Mouse (Mus musculus) heart, embryonic 13.5 days (tissue): Measurements from ENCODE around the gene Ankrd50. TPM values are rescaled to one million over a fixed set of nuclear protein-coding genes. Genes with fewer than 3 reads are reported as not detected.

Source experiments
- ATAC-seq: fragments of 200-750 bp; cut with Nextera tagmentation; 2 replicates; pipeline ENCODE4 v1.8.0; 2017; ENCODE audit warnings: moderate TSS enrichment; ENCODE audit not compliant: insufficient number of reproducible peaks, low FRiP score, low TSS enrichment; ENCODE audit errors: extremely low read depth
- H3K27ac ChIP-seq: fragments of 300-500 bp; sonication (generic); replicated peaks from 2 replicates; pipeline ENCODE4 v1.5.1; 2015; ENCODE audit warnings: moderate library complexity, mild to moderate bottlenecking, inconsistent platforms
- H3K27me3 ChIP-seq: fragments of 300-500 bp; sonication (generic); replicated peaks from 2 replicates; pipeline ENCODE4 v1.6.1; 2015; ENCODE audit warnings: mild to moderate bottlenecking, inconsistent platforms
- H3K36me3 ChIP-seq: fragments of 300-500 bp; sonication (generic); 2 replicates; pipeline ENCODE4 v1.6.1; 2015; ENCODE audit warnings: mild to moderate bottlenecking, inconsistent platforms
- H3K4me1 ChIP-seq: fragments of 300-500 bp; sonication (generic); 2 replicates; pipeline ENCODE4 v1.6.1; 2015; ENCODE audit warnings: inconsistent platforms
- H3K4me2 ChIP-seq: fragments of 300-500 bp; sonication (generic); 2 replicates; pipeline ENCODE4 v1.6.1; 2015; ENCODE audit warnings: inconsistent platforms, mild to moderate bottlenecking, moderate library complexity
- H3K4me3 ChIP-seq: fragments of 300-500 bp; sonication (generic); 2 replicates; pipeline ENCODE4 v1.5.1; 2015; ENCODE audit warnings: moderate library complexity, mild to moderate bottlenecking, inconsistent platforms
- H3K9ac ChIP-seq: fragments of 300-500 bp; sonication (generic); 2 replicates; pipeline ENCODE4 v1.6.1; 2015; ENCODE audit warnings: inconsistent platforms, mild to moderate bottlenecking, moderate library complexity
- H3K9me3 ChIP-seq: fragments of 300-500 bp; sonication (generic); 2 replicates; pipeline ENCODE4 v1.6.1; 2016; ENCODE audit warnings: inconsistent platforms
- WGBS: fragments of 180-500 bp; shearing (Covaris S2); methylation state at CpG from one replicate; pipeline ENCODE4 v1.1.7; 2015; ENCODE audit warnings: mixed read lengths; 5-methylcytosine and 5-hydroxymethylcytosine counted together
- polyA plus RNA-seq: library from polyadenylated mRNA; unstranded; fragments of >200 nt; fragmentation: Nextera tagmentation; extraction: Ambion mirVana; gene quantifications from 2 replicates; pipeline ENCODE4 v1.2.1, GENCODE M21; 2015

The Ankrd50 gene
- polyA plus RNA-seq, 1 experiment from 2014 or later: 14.0 TPM

DNA sequence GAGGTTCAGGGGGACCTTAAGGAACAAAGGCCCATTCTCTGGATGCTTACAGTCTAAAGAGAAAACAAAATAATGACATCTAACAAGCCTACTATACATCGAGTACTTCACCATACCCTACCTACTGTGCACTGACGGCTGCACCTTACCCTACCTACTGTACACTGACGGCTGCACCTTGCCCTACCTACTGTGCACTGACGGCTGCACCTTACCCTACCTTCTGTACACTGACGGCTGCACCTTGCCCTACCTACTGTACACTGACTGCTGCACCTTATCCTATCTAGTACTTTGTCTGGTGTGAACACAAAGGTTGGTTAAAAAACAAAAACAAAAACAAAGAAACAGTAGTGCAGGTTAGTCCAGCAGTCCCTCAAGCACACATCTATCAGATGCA lies 18.5 kb downstream of the Ankrd50 start:
- H3K27me3 ChIP-seq: no peaks in the 10 kb centered on the region
- no peak overlapping the region for H3K4me2 ChIP-seq
- H3K9me3 ChIP-seq: no peaks in the 10 kb centered on the region
- H3K9ac ChIP-seq: no peak overlapping the region
- peaks cover 21% of the 10 kb centered on the region for H3K4me1 ChIP-seq
- H3K36me3 ChIP-seq: peaks cover 55% of the 10 kb centered on the region
- no peak overlapping the region for H3K27ac ChIP-seq
- 91% methylated on average over 5 of the region's 5 CpGs for WGBS
- ATAC-seq: no peak
- H3K4me3 ChIP-seq: no peak overlapping the region

GRCm38 (mm10) chr3:38463149-38463548 lies 21.5 kb downstream of the Ankrd50 start:
- Histone ChIP-seq H3K27me3 (no peaks in the 10 kb centered on the region), H3K4me1 (peaks cover 14% of the 10 kb centered on the region; the same call in 1 of the 2 replicates), H3K4me2 (no peak overlapping the region), H3K27ac (no peak overlapping the region), H3K4me3 (no peak overlapping the region), H3K36me3 (peaks cover 74% of the 10 kb centered on the region), H3K9me3 (no peaks in the 10 kb centered on the region), H3K9ac (no peak overlapping the region)
- ATAC-seq: no peak
- 90% methylated on average over 2 of the region's 2 CpGs for WGBS

GRCm38 (mm10) chr3:38461742-38462141 lies 22.9 kb downstream of the Ankrd50 start:
- 0 out of 2 replicates have a peak, but pooled peaks cover 7% of the 10 kb centered on the region for H3K4me1 ChIP-seq
- ATAC-seq: no peak
- H3K36me3 ChIP-seq: peaks cover 76% of the 10 kb centered on the region
- no peak overlapping the region for H3K4me2 ChIP-seq
- no peaks in the 10 kb centered on the region for H3K9me3 ChIP-seq
- WGBS: 78% methylated on average over 2 of the region's 2 CpGs
- H3K4me3 ChIP-seq: no peak overlapping the region
- H3K27me3 ChIP-seq: no peaks in the 10 kb centered on the region
- no peak overlapping the region for H3K9ac ChIP-seq
- H3K27ac ChIP-seq: no peak overlapping the region

DNA sequence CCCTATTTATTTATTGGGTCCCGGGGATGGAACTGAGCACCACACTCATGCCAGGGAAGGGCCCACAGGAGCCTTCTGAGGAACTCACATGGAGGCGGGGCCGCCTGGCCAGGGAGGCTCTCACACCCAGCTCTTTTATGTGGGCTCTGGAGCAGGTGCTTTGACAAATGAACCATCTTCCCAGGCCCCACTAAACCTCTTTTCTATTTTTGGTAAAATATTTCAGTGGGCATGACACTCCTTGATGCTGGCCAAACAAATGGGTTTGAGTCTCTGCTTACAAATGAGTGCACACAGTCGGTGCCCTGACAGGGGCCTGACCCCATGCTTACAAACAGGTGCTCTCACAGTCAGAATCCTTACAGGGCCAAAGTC lies 24.4 kb downstream of the Ankrd50 start:
- Histone ChIP-seq H3K9me3 (no peaks in the 10 kb centered on the region), H3K27me3 (no peaks in the 10 kb centered on the region), H3K27ac (no peak overlapping the region), H3K9ac (no peak overlapping the region), H3K4me3 (no peak overlapping the region), H3K4me1 (0 out of 2 replicates have a peak, but pooled peaks cover 7% of the 10 kb centered on the region), H3K36me3 (peaks cover 91% of the 10 kb centered on the region), H3K4me2 (no peak overlapping the region)
- 86% methylated on average over 4 of the region's 4 CpGs for WGBS
- no peak for ATAC-seq

GRCm38 (mm10) chr3:38459507-38460249 lies 25.0 kb downstream of the Ankrd50 start:
- no peak overlapping the region for H3K4me3 ChIP-seq
- no peak overlapping the region for H3K27ac ChIP-seq
- no peak overlapping the region for H3K9ac ChIP-seq
- 67% methylated on average over 5 of the region's 5 CpGs for WGBS
- H3K9me3 ChIP-seq: no peaks in the 10 kb centered on the region
- ATAC-seq: no peak
- no peaks in the 10 kb centered on the region for H3K27me3 ChIP-seq
- H3K4me1 ChIP-seq: 0 out of 2 replicates have a peak, but pooled peaks cover 7% of the 10 kb centered on the region
- peaks cover 92% of the 10 kb centered on the region for H3K36me3 ChIP-seq
- no peak overlapping the region for H3K4me2 ChIP-seq

DNA sequence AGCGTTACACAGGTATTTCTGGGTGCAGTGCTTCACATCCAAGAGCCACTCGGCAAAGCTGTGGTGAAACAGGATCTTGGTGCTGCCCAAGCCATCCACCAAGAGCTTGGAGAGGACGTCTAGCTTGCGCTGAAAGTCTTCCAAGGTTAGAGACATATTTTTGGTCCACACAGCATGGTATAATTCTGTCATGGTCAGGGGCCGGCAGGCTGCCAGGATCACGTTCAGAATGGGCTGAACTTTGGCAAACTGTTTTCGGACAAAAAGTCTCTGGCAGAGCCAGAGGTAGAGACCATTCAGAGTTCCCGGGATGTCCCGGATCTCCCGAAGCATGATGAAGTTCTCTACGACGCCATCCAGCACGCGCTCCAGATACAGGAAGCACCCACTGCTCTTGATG lies 27.6 kb downstream of the Ankrd50 start:
- 92% methylated on average over 14 of the region's 14 CpGs for WGBS
- Histone ChIP-seq H3K9ac (no peak overlapping the region), H3K4me1 (no peaks in the 10 kb centered on the region), H3K36me3 (peaks cover 92% of the 10 kb centered on the region), H3K4me2 (no peak overlapping the region), H3K4me3 (no peak overlapping the region), H3K27ac (no peak overlapping the region), H3K27me3 (no peaks in the 10 kb centered on the region), H3K9me3 (no peaks in the 10 kb centered on the region)
- no peak for ATAC-seq

DNA sequence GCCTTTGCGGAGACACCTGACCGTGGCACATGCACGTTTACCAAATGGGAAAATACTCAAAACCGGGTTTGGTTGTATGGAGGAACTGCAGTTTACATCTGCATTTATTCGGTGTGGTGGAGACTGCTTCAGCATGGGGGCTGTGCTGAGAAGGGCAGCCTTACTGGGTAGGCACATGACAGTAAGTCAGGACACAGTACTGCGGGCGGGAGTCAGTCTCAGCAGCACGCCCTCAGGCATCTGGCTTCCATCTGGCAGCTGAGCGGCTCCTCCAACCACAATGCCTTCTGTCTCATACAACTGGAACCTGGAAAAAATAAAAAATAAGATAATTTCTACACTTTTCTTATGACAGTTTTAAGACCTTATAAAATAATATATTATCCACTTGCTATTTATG lies 32.4 kb downstream of the Ankrd50 start:
- peaks cover 76% of the 10 kb centered on the region for H3K36me3 ChIP-seq
- no peak overlapping the region for H3K27ac ChIP-seq
- no peak for ATAC-seq
- no peak overlapping the region for H3K4me2 ChIP-seq
- H3K4me3 ChIP-seq: no peak overlapping the region
- 80% methylated on average over 9 of the region's 9 CpGs for WGBS
- no peaks in the 10 kb centered on the region for H3K27me3 ChIP-seq
- peaks cover 3% of the 10 kb centered on the region; the same call in 1 of the 2 replicates for H3K4me1 ChIP-seq
- H3K9ac ChIP-seq: no peak overlapping the region
- peaks cover 9% of the 10 kb centered on the region for H3K9me3 ChIP-seq

DNA sequence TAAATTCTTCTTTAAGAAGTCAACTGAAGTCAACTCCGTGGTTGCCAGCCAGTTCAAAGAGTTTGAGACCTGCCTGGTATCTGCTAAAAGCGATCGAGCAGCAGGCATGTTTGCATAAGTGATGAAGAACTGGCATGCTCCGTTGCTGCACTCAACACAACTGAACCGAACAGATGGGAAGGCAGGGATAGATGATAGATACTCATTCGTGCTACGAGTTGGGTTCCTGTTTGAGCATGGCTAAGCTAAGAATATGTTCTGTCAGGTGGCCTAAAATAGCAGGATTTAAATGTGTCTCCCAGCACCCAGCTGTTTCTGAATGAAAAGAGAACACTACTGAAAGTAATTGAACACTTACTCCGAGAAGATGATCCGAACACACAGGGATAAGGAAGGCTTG lies 38.1 kb downstream of the Ankrd50 start:
- no peak for ATAC-seq
- Histone ChIP-seq H3K27ac (no peak overlapping the region), H3K4me3 (no peak overlapping the region), H3K4me2 (no peak overlapping the region), H3K4me1 (peaks cover 3% of the 10 kb centered on the region; the same call in 1 of the 2 replicates), H3K27me3 (no peaks in the 10 kb centered on the region), H3K36me3 (peaks cover 20% of the 10 kb centered on the region), H3K9ac (no peak overlapping the region), H3K9me3 (peaks cover 7% of the 10 kb centered on the region)
- 74% methylated on average over 9 of the region's 9 CpGs for WGBS

- ATAC-seq: no peak
- Histone ChIP-seq H3K27ac (no peak overlapping the region), H3K4me1 (no peaks in the 10 kb centered on the region), H3K4me3 (no peak overlapping the region), H3K36me3 (no peaks in the 10 kb centered on the region), H3K9me3 (no peaks in the 10 kb centered on the region), H3K4me2 (no peak overlapping the region), H3K27me3 (no peaks in the 10 kb centered on the region), H3K9ac (no peak overlapping the region)
- WGBS: 44% methylated on average over 4 of the region's 4 CpGs
These were observed 40.8 kb downstream of the Ankrd50 start for GRCm38 (mm10) chr3:38443875-38444274.

GRCm38 (mm10) chr3:38440564-38440991 lies 44.1 kb downstream of the Ankrd50 start:
- no peaks in the 10 kb centered on the region for H3K27me3 ChIP-seq
- H3K4me1 ChIP-seq: no peaks in the 10 kb centered on the region
- H3K36me3 ChIP-seq: no peaks in the 10 kb centered on the region
- no peak for ATAC-seq
- H3K9me3 ChIP-seq: no peaks in the 10 kb centered on the region
- no peak overlapping the region for H3K4me2 ChIP-seq
- no peak overlapping the region for H3K9ac ChIP-seq
- WGBS: 74% methylated on average over 7 of the region's 7 CpGs
- no peak overlapping the region for H3K4me3 ChIP-seq
- no peak overlapping the region for H3K27ac ChIP-seq

GRCm38 (mm10) chr3:38436596-38436995 lies 48.0 kb downstream of the Ankrd50 start:
- H3K4me2 ChIP-seq: no peak overlapping the region
- H3K9me3 ChIP-seq: no peaks in the 10 kb centered on the region
- H3K9ac ChIP-seq: no peak overlapping the region
- 90% methylated on average over 3 of the region's 3 CpGs for WGBS
- no peaks in the 10 kb centered on the region for H3K27me3 ChIP-seq
- no peak overlapping the region for H3K27ac ChIP-seq
- H3K4me1 ChIP-seq: peaks cover 10% of the 10 kb centered on the region
- no peaks in the 10 kb centered on the region for H3K36me3 ChIP-seq
- no peak overlapping the region for H3K4me3 ChIP-seq
- no peak for ATAC-seq

DNA sequence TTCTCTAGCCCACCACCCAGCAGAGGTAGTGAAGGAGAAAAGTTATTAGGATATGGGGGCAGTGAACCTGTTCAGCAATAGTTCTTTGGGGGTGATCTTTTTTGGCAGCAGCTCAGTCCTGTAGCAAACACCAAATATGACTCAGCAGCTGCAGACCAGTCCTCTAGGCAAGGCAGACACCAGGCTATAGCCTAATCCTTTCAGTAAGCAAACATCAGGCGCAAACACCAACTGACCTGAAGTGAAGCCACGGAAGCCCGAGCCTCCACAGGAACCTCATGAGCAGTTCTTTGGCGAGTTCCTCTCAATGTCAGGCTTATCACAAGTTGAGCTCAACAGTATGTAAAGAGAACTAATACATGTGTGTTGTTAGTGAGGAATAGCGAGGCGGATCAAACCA lies 48.8 kb downstream of the Ankrd50 start:
- Histone ChIP-seq H3K9me3 (no peaks in the 10 kb centered on the region), H3K27ac (no peak overlapping the region), H3K4me3 (no peak overlapping the region), H3K4me1 (peaks cover 10% of the 10 kb centered on the region), H3K4me2 (no peak overlapping the region), H3K9ac (no peak overlapping the region), H3K27me3 (no peaks in the 10 kb centered on the region), H3K36me3 (no peaks in the 10 kb centered on the region)
- no peak for ATAC-seq
- WGBS: 77% methylated on average over 6 of the region's 6 CpGs
